Mouse (Mus musculus): ENCODE measurements at regions not wholly inside any gene's neighbourhood (a gene's known extent, or its start where the extent isn't known, plus 50 kb on each side); places are given as distances from the start of the nearest gene placed in this dataset.
A peak's percentile ranks its signal among the peaks of the same experiment; 100 is the strongest.

DNA sequence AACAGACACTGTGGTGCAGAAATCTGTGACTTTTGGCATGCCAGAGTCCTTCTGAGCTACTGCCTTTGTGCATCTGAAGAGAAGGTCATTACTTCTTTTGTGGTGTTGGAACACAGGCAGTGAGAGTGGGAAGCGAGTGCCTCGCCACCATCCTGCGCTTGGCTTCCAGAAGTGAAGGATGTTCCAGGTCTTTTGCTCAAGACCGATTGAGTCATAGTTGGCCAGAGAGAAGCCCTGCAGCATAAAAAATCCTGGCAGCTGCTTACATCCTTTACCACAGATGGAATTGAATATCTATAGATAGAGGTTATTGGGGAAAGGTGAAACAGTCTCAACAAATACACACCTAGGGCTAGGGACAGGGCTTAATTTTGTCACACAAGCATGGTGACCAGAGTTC, 634.7 kb downstream of the Pard3 start:
- 58% methylated on average over 4 of the region's 4 CpGs for WGBS
- H3K27me3 ChIP-seq (ENCODE audit: control insufficient read depth, insufficient read depth, low read length) = no peaks in the 10 kb centered on the region
- H3K27ac ChIP-seq (ENCODE audit: insufficient read depth, low read length) = no peak overlapping the region
- no peak for DNase-seq
- no peak for TF ChIP-seq POLR2A (IDR thresholded peaks at IDR 0.05; ENCODE audit: borderline replicate concordance, insufficient read depth, low read length)
- TF ChIP-seq CTCF (IDR thresholded peaks at IDR 0.05; ENCODE audit: borderline replicate concordance, insufficient read depth, low read depth, low read length) = no peak
- H3K4me3 ChIP-seq (replicated peaks; ENCODE audit: insufficient read depth, low read depth, low read length) = no peak overlapping the region
- no peaks in the 10 kb centered on the region for H3K4me1 ChIP-seq (ENCODE audit: control insufficient read depth, insufficient read depth, low read length)

- Histone ChIP-seq H3K4me3 (replicated peaks; ENCODE audit: insufficient read depth, low read depth, low read length) (no peak overlapping the region), H3K27ac (ENCODE audit: insufficient read depth, low read length) (no peak overlapping the region), H3K27me3 (ENCODE audit: control insufficient read depth, insufficient read depth, low read length) (no peaks in the 10 kb centered on the region), H3K4me1 (ENCODE audit: control insufficient read depth, insufficient read depth, low read length) (peaks cover 5% of the 10 kb centered on the region; the same call in 1 of the 2 replicates)
- 95% methylated on average over 4 of the region's 4 CpGs for WGBS
- TF ChIP-seq POLR2A (IDR thresholded peaks at IDR 0.05; ENCODE audit: borderline replicate concordance, insufficient read depth, low read length) = no peak
- no peak for TF ChIP-seq CTCF (IDR thresholded peaks at IDR 0.05; ENCODE audit: borderline replicate concordance, insufficient read depth, low read depth, low read length)
- DNase-seq = no peak
Observed at GRCm38 (mm10) chr8:127704406-127704805, 640.7 kb downstream of the Pard3 start.

- Histone ChIP-seq H3K4me1 (ENCODE audit: control insufficient read depth, insufficient read depth, low read length) (peaks cover 5% of the 10 kb centered on the region; the same call in 1 of the 2 replicates), H3K27me3 (ENCODE audit: control insufficient read depth, insufficient read depth, low read length) (no peaks in the 10 kb centered on the region), H3K4me3 (replicated peaks; ENCODE audit: insufficient read depth, low read depth, low read length) (no peak overlapping the region), H3K27ac (ENCODE audit: insufficient read depth, low read length) (no peak overlapping the region)
- DNase-seq = peak; percentile 69 to 82
- WGBS = 6% methylated on average over 16 of the region's 16 CpGs
- TF ChIP-seq CTCF (IDR thresholded peaks at IDR 0.05; ENCODE audit: borderline replicate concordance, insufficient read depth, low read depth, low read length) (no peak), POLR2A (IDR thresholded peaks at IDR 0.05; ENCODE audit: borderline replicate concordance, insufficient read depth, low read length) (no peak)
Observed at GRCm38 (mm10) chr8:127706051-127706835, 642.5 kb downstream of the Pard3 start.

GRCm38 (mm10) chr8:127709439-127709838, 645.7 kb downstream of the Pard3 start:
- Histone ChIP-seq H3K27me3 (ENCODE audit: control insufficient read depth, insufficient read depth, low read length) (no peaks in the 10 kb centered on the region), H3K4me1 (ENCODE audit: control insufficient read depth, insufficient read depth, low read length) (peaks cover 5% of the 10 kb centered on the region; the same call in 1 of the 2 replicates), H3K27ac (ENCODE audit: insufficient read depth, low read length) (no peak overlapping the region), H3K4me3 (replicated peaks; ENCODE audit: insufficient read depth, low read depth, low read length) (no peak overlapping the region)
- WGBS = 99% methylated on average over 5 of the region's 5 CpGs
- no peak for DNase-seq
- no peak for TF ChIP-seq CTCF (IDR thresholded peaks at IDR 0.05; ENCODE audit: borderline replicate concordance, insufficient read depth, low read depth, low read length)
- TF ChIP-seq POLR2A (IDR thresholded peaks at IDR 0.05; ENCODE audit: borderline replicate concordance, insufficient read depth, low read length) = no peak

DNA sequence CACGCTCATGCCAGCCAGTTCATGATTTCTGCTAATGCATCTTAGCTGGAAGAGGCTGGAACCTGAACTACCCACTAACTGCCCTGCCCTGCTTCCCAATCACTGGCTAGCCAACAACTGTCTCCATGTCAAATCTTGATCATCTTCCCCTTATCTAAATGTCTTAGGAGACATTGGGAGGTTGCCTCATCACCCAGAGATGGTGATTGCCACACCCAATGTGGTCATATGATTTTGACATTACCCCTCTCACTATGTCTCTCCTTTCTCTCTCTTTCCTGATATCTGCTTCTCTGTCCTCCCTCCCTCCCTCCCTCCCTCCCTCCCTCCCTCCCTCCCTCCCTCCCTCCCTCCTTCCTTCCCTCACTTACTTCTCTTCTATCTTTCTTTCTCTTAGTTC, 643.3 kb upstream of the Nrp1 start:
- H3K4me3 ChIP-seq (replicated peaks; ENCODE audit: insufficient read depth, low read depth, low read length) = no peak overlapping the region
- no peak for DNase-seq
- no peak for TF ChIP-seq CTCF (IDR thresholded peaks at IDR 0.05; ENCODE audit: borderline replicate concordance, insufficient read depth, low read depth, low read length)
- TF ChIP-seq POLR2A (IDR thresholded peaks at IDR 0.05; ENCODE audit: borderline replicate concordance, insufficient read depth, low read length) = no peak
- H3K27me3 ChIP-seq (ENCODE audit: control insufficient read depth, insufficient read depth, low read length) = no peaks in the 10 kb centered on the region
- 100% methylated on average over 1 of the region's 1 CpGs for WGBS
- no peaks in the 10 kb centered on the region for H3K4me1 ChIP-seq (ENCODE audit: control insufficient read depth, insufficient read depth, low read length)
- H3K27ac ChIP-seq (ENCODE audit: insufficient read depth, low read length) = no peak overlapping the region

DNA sequence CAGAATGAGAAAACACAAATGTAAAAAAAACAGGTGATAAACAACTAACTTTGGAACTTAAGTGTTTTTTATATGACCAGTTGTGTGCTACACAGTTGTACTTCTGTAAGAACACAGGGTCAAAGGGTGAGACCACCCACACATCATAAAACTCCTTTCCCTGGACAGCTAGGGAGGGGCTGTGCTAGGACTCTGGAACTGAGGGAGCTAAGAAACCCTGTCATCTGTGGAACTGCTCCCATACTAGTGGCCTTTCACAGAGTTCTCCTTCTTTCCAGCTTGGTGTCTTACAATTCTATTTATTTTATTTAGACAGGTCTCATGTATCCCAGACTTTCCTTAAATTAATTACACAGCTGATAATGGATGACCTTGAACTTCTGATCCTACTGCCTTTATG, 640.4 kb upstream of the Nrp1 start:
- DNase-seq = no peak
- Histone ChIP-seq H3K4me3 (replicated peaks; ENCODE audit: insufficient read depth, low read depth, low read length) (no peak overlapping the region), H3K4me1 (ENCODE audit: control insufficient read depth, insufficient read depth, low read length) (no peaks in the 10 kb centered on the region), H3K27ac (ENCODE audit: insufficient read depth, low read length) (no peak overlapping the region), H3K27me3 (ENCODE audit: control insufficient read depth, insufficient read depth, low read length) (no peaks in the 10 kb centered on the region)
- TF ChIP-seq POLR2A (IDR thresholded peaks at IDR 0.05; ENCODE audit: borderline replicate concordance, insufficient read depth, low read length) (no peak), CTCF (IDR thresholded peaks at IDR 0.05; ENCODE audit: borderline replicate concordance, insufficient read depth, low read depth, low read length) (no peak)

DNA sequence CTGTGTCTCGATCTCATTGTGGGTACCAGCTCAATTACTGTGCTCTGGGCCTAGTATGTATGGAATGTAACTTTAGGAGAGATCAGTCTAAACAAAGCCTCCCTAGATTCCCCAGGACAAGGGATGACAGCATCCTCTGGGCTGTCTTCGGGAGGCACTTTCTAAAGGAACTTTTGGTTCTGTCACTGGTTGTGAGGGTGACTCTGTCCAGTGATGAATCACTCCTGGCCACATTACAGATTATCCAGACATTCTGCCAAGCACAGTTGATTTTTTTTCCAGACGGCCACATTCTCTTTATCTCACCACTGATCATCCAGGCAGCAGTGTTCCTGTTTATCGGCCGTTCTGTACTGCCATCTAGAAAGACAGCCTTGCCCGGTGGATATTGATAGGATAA, 638.5 kb upstream of the Nrp1 start:
- TF ChIP-seq POLR2A (IDR thresholded peaks at IDR 0.05; ENCODE audit: borderline replicate concordance, insufficient read depth, low read length) = no peak
- TF ChIP-seq CTCF (IDR thresholded peaks at IDR 0.05; ENCODE audit: borderline replicate concordance, insufficient read depth, low read depth, low read length) = no peak
- H3K4me1 ChIP-seq (ENCODE audit: control insufficient read depth, insufficient read depth, low read length) = no peaks in the 10 kb centered on the region
- WGBS = 19% methylated on average over 6 of the region's 6 CpGs
- DNase-seq = peak in 1 of 2 experiments; percentile 12
- H3K27me3 ChIP-seq (ENCODE audit: control insufficient read depth, insufficient read depth, low read length) = no peaks in the 10 kb centered on the region
- no peak overlapping the region for H3K27ac ChIP-seq (ENCODE audit: insufficient read depth, low read length)
- H3K4me3 ChIP-seq (replicated peaks; ENCODE audit: insufficient read depth, low read depth, low read length) = no peak overlapping the region

DNA sequence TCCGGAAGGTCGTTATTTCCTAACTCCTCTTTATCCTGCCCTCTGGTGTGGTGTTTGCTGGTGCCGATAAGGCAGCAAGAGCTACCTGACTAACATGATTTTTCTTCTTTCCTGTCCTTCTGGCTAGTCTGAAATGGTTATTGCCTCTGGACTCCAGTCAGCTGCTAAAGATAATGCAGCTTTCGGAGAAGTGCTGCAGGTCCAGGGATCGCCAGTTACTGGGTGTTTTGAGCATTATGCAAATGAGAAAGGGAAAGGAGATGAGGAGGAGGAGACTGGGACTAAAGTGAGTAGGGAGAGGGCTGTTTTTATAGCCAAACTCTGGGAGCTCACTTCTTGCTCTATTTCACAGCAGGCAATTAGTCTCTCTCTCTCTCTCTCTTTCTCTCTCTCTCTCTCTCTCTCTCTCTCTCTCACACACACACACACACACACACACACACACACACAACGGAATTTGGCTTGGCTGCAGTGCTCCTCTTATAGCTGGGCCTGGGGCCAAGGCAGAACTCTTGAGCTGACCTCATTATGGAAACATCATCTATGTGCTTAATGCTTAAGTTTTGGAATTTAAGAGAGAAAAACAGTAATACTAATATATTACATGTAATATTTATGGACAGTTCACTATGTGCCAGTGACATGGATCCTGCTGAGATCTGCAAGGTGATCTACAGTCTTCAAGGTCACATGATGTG, 637.7 kb upstream of the Nrp1 start:
- H3K27me3 ChIP-seq (ENCODE audit: control insufficient read depth, insufficient read depth, low read length) = no peaks in the 10 kb centered on the region
- H3K4me3 ChIP-seq (replicated peaks; ENCODE audit: insufficient read depth, low read depth, low read length) = no peak overlapping the region
- TF ChIP-seq CTCF (IDR thresholded peaks at IDR 0.05; ENCODE audit: borderline replicate concordance, insufficient read depth, low read depth, low read length) (no peak), POLR2A (IDR thresholded peaks at IDR 0.05; ENCODE audit: borderline replicate concordance, insufficient read depth, low read length) (no peak)
- no peaks in the 10 kb centered on the region for H3K4me1 ChIP-seq (ENCODE audit: control insufficient read depth, insufficient read depth, low read length)
- no peak overlapping the region for H3K27ac ChIP-seq (ENCODE audit: insufficient read depth, low read length)
- WGBS = 44% methylated on average over 6 of the region's 6 CpGs
- no peak for DNase-seq
